Mouse (Mus musculus) ES-Bruce4 (cell line): ENCODE measurements around the gene Olfr430.

Experiments
- EP300 ChIP-seq: IDR thresholded peaks from 2 replicates; pipeline ENCODE4 v1.6.1; 2011; ENCODE audit warnings: low read depth, low read length; ENCODE audit not compliant: insufficient read depth
- POLR2A ChIP-seq: IDR thresholded peaks from one replicate; pipeline ENCODE4 v1.8.1; 2011; ENCODE audit warnings: low read length; ENCODE audit not compliant: insufficient read depth

GRCm38 (mm10) chr1:174096591-174096990, 30.2 kb downstream of the Olfr430 start, which contains the start of gene Olfr427:
- TF ChIP-seq POLR2A (no peak), EP300 (no peak)
